Mouse (Mus musculus) kidney, postnatal 36 days (tissue): ENCODE results near the gene Srcin1.

Experiments
- DNase-seq, 2 experiments: peaks; one replicate each; pipeline ENCODE4 v3.0.0; 2021 to 2022; ENCODE audit warnings: mixed read lengths in 2 of 2

Srcin1 gene

DNA sequence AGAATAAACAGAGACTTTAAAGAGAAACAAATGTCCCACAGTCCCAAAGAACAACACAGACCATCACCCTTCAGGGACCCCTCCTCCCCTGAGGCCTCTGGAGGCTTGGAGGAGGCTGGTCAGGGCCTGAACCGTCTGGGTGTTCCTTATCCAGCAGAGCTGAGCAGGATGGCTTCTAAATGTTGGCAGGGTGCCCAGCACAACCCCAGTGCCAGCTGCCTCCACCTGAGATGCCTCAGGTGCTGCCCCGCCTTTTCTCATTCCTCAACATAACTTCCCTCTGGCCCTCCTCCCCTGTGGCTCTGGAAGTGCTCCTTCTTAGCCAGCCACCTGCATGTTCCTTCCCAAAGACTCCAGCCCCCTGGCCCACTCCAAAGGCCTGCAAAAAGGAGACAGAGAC lies 2.3 kb upstream of the Srcin1 start:
- peak; percentile 92 to 93 for DNase-seq

DNA sequence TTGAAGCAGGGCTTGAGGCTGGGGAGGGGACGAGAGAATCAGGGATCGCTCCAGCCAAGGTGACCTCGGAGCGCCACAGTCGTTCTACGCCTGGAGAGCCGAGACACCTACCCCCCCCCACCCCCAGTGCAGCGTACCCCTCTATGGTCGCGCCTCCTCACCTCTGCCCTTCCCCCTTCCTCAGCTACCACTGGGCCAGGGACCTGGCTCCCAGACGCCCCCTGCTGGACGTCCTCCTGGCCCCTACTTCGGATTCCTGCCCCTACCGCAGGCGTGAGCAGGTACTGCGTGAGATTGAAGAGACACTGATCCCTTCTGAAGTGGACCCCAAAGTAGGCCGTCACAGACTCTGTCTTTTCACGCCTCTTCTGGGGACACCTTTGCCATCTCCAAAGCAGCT lies 348 bp downstream of the Srcin1 start:
- DNase-seq = peak; percentile 87 to 95

DNA sequence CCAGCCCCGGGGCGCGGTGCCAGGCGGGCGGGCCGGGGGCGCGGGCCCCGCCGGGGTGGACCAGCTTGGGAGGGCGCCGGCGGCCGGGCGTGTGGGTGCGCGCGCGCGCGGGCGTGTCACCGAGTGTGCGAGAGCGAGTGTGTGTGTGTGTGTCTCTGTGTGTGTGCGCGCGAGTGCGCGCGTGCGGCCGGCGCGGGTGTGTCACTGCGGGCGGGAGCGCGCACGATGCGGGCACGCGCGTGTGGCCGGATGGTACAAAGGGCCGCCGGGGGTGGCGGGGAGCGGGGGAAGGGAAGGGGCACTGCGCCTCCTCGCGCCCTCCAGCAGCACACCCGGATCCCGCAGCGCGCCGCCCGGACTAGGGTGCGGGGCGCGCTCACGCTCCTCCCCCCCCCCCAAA lies 911 bp downstream of the Srcin1 start:
- DNase-seq = peak; percentile 59 to 85

DNA sequence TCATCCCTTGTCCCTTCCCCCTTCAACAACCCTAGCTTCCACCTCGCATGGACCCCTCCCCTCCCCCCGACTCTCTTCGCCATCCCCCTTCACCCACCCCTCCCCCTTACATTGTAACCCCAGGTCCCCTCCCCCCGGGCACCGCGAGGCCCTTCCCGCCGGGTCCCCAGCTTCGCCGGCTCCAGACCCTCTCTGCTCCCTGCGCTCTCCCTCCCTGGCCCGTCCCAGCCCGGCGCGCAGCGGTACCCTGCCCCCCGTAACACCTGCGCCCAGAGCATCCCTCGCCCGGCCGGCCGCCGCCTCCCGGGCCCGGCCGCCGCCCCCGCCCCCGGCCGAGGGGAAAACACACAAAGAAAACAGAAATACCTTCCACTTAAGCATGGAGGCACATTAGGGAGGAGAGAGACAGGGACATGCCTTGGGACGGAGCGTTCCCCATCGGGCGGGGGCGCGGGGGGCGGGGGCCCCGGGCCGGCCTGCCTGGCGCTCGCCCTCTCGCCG lies 1.4 kb downstream of the Srcin1 start:
- no peak for DNase-seq

DNA sequence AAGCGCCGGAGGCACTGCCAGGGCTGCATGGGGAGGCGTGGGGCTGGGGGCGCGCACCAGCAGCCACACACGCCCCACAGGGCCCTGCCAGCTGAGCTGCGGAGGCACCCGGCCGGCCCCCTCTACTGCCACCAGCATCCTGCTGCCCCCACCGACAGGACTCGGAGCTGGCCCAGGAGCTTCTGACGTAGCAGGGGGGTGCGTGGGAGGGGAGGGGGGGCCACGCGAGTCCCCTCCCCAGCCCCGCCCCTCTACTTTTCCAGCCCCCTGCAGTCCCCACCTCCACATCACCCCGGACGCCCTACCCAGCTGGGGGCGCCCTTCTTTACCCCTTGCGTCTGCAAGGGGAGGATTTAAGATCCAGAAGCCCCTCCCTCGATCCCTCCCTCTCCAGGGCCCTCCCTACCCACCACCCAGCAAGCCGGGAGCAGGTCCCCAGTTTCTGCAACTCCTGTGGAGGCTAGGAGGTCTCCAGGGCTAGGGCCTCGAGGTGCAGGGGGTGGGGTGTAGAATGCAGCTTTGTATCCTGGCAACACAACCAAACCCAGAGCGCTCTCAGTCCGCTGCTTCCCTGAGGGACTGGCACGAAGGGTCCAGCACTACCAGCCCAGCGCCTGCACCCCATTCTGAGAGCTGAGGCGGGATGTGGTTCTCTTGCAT lies 2.0 kb downstream of the Srcin1 start:
- no peak for DNase-seq

DNA sequence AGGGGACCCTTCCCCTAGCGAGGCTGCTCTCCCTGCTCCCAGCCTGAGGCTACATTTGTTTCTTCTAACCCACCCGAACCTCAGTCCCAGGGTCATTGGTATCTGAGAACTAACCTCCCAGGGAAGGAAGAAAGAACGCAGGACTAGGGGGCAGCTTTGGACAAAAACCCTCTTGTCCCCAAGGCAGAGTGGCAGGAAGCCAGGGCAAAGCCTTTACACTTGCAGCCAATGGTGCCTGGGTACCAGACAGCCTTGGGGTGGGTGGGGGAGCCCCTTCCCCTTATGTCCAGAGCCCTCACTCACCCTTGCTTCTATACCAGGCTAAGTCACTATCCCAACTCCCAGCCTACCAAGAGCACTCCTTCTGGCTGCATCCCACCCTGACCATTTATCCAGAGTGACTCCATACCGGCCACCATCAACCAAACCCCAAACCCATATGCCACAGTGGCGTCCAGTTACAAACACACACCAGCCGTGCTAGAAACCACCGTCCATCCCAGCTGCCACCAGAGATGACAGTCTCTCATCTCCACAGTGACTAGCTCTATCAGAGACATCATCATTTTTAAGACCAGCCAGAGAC lies 3.0 kb downstream of the Srcin1 start:
- no peak for DNase-seq

DNA sequence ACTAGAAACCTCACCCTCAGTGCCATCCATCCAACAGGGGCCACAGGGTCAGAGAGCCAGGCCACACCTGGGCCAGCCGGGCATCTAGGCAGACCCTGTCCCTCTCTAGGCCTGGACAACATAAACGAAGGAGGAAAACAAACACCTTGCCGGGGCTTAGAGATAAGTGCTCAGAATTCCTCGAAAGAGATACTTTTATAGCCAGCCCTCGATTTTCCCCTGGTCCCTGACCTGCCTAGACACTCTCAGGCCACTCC lies 4.0 kb downstream of the Srcin1 start:
- DNase-seq = no peak

DNA sequence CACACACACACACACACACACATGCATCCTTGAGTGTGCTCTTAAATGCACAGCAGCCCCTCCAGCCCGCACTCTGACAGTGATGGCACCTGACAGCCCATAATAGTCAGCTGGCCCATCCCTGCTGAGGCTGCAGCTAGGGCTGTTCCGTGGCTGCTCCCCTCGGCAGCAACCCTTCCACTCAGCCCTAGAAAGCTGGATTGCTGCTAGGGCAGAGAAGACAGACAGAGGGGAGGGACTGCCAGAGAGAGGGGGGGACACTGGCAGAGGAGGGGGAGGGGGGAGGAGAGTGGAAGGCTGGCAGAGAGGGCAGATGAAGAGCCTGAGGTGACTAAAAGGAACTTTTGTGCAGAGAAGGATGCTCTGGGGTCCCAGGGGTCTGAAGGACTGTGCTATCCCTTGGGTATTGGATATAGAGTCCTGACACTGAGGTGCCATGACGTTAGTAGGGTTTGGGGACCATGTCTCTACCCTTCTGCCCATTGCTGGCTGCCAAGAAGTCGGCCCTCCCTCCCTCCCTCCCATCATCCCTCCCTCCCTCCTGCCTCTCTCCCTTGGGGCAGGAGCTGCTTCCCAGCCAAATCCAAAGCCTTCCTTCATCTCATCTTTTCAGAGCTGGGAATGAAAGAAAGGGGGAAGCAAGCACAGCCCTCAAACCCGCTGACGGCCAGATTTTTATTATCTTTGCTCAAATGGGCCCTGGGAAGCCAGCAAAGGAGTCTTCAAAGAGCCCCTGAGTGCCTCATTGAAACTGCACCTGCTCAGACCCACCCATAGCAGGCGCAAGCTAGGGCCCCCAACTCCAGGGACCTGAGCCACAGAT lies 4.5 kb downstream of the Srcin1 start:
- no peak for DNase-seq

DNA sequence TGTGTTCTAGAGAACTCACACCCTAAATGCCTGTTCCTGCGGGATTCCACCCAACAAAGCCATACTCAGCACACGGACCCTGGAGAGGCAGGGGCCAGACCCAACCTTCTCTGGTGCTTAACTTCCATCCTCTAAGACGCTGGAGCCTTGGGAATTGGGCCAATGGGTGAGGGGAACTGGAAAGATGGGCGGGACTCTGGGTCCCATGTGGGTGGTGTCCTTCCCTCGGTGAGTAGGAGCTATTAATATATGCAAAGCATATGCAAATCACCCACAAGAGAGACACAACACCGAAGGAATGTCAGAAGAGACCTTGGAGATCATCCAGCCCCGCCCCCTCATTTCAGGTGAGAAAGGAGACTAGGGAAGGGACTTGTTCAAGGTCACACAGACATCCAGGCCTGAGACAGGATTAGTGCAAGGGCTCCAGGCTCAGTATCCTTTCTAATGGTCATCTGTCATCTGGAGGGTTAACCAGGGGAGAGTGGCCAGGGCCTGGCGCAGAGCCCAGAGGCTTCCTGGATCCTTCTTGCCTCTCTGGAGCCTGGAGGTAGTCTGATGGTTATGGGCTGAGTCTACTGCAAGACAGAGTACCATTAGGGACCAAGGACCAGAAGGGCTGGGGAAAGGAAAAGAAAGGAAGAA lies 5.4 kb downstream of the Srcin1 start:
- DNase-seq = peak in 1 of 2 experiments; percentile 74

DNA sequence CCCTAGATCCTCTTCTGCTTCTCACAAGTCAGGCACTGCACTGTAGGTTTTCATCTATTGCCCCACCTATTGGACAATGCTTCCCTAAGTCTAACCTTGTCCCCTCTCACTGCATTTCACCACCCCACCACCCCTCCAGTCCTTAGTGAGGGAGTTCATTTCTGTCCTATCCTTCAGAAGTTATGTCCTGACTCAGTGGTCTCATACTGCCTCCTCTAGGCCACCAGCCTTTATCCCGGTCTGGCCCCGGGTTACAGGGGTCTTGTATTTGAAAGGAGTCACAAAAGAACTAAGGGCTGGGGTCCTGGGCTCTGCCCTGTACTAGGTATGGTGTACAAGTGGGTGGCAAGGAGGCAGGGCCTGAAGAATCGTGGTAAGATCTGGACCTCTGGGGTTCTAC lies 6.2 kb downstream of the Srcin1 start:
- no peak for DNase-seq

DNA sequence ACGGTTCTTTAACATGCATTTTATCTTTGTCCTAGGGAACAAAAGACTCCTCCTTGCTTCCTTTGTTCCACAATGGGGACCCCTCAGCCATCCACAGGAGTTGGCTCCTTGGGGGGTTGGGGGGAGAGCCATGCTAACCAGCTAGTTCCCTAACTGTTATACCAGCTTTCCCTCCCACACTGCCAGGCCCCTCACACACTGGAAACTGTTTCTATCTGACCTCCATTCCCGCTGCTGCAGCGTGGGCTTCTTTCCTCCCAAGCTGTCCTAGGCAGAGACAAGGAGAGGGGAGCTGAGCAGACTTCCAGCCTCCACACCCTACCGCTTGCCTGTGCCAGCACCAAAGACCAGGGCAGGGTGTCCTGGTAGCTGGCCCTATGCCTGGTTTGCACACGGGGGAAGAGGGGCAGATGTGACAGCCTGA lies 6.7 kb downstream of the Srcin1 start:
- no peak for DNase-seq

DNA sequence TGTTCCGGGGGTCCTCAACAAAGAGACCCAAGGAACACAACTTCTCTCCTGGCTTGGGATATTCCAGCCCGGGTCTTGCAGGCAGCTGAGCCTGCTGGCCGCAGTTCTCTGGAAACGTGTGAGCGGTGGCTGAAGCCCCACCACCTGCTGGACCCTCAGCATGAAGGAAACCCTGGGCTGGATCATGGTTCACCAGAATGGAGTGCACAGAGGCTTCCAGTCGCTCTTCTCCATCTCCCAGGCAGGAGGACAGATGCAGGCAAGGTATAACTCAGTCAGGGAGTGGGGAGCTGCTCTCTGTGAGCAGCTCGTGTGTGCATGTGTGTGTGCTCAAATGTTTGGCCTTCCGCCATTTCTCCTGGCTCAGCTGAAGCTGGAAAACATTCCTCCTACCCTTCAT lies 7.3 kb downstream of the Srcin1 start:
- peak; percentile 80 to 86 for DNase-seq

DNA sequence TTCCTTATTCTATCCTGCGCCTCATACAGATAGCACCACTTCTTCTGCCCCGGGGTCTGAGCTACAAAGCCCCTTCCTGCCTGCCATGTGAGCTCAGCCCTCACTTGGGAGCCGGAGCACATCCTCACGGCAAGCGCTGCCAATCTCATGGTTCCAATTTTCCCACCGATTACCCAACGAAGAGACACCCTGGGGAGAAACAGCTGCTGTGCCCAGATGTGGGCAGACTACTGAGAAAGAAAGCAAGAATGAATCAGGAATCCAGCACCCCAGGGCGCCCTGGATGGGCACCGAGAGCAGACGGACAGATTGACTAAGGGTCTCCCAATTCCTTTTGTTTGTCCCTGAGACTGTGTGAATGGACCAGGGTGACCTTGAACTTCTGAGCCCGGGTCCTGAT lies 8.5 kb downstream of the Srcin1 start:
- DNase-seq = no peak

DNA sequence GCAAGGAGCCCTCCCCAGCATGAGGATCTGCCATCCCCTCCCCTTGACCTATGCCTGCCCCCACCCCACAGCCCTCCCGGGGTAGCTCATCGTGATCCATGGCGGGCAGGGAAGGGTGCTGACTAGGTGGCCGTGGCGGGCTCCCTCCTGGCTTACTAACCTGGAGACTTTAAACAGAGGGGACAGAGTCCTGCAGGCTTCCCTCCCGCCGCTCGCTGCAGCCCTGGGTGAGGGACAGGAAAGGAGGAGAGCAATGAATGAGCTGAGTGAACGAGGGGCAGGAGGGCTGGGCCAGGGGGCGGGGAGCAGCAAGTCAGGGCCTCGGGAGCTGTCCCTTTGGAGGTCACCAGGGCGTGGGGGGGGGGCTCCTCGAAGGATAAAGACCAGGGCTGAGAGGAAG lies 9.4 kb downstream of the Srcin1 start:
- DNase-seq = peak in 1 of 2 experiments; percentile 58

DNA sequence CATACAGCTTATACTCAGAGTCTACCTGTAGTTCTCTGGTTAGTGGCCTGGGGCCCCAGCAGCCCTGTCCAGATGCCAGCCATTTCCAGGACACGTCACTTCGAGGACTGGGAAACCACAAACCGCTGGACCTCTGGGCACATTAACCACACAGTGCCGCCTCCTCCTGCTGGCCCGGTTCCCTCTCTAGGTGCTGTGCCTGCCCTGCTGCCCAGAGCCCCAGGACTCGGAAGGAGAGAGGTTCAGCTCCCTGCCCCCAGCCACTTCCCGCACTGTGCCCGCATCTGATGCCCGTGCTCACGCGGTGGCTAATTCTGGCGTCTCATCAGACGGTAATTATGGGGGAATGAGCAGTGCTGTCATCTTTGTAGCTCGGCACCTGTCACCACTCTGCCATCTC lies 12.3 kb downstream of the Srcin1 start:
- DNase-seq = peak; percentile 47 to 66

DNA sequence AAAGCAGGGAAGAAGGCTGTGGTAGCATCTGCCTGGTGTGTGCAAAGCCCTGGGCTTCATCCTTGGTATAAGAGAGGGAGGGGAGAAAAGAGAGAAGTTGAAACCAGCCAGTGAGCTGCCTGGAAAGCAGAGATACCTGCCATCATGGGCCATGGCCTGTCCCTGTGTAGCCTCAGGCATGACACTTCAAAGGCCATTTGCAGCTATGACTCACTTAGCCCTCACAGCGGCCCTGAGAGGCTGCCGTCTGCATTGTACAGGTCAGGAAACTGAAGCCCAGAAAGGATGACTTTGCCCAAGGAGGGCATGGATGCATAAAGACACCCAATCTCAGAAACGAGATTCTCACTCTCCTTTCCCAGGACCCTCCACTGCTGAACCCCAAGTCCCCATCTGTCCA lies 13.4 kb downstream of the Srcin1 start:
- DNase-seq = no peak

DNA sequence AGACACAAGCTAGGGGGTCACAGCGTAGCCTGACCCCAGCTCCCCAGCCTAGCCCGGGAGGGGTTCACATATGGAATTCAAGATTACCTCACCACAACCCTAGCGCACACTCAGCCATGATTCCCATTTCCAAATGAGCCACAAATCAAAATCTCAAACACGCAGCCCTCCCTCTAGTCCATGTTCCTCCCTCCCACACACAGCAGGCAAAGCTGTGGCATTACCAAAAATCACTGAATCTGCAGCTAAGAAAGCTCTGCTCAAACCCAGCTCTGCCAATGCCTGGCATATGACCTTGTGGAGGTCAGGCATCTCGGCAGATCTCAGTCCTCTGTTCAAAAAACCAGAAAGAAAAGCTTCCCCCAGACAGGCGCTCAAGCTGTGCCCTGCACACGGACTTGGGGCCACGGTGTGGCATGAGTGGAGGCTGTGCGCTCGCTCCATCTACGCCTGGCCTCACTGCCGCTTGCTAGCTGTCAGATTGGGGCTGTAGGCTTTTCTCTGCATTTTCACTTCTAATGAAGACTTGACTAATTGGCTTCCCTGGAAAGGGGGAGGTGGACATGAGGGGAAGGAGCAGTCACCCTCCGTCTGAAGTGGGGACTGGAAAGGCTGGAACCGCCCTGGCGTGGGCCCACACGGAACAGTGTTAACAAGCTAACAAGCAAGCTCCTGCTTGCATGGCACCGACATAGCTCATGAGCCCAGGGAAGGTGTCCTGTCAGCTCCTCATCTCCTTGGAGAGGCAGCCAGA lies 15.6 kb downstream of the Srcin1 start:
- no peak for DNase-seq

DNA sequence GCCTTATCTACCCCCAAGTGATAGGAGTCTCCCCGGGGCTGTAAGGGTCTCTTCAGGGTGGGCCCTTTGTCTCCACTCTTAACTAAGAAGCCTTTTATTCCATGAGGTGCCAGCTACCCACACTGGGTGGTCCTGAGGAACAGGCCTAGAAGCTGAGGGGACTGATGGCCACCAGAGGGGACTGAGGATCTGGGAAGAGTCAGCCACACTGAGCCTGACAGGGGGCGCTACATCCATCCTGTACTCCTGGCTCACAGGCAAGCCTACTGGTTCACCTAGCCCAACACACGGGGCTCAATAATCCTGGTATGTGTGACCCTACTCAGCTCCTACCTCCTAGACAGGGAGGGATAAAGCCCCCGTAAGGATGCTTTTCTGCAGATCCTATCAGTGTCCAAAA lies 16.4 kb downstream of the Srcin1 start:
- peak in 1 of 2 experiments; percentile 54 for DNase-seq

DNA sequence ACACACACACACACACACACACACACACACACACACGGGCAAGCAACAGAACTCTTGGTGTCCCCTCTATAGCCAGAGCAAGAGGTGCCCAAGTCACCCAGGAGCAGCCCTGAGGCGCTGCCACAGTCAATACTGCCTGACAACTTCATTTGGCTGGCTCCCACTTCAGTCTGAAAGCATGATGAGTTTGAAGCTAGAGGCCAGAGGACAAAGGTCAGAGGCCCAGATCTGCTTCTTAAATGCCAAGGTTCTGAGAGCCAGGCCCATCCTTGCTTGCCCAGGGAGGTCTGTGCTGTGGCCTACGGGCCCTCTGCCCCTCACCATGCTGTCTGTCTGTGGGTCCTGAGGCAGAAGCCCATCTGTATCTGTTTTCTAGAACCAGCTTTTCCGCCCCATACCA lies 18.1 kb downstream of the Srcin1 start:
- DNase-seq = peak; percentile 74 to 80

DNA sequence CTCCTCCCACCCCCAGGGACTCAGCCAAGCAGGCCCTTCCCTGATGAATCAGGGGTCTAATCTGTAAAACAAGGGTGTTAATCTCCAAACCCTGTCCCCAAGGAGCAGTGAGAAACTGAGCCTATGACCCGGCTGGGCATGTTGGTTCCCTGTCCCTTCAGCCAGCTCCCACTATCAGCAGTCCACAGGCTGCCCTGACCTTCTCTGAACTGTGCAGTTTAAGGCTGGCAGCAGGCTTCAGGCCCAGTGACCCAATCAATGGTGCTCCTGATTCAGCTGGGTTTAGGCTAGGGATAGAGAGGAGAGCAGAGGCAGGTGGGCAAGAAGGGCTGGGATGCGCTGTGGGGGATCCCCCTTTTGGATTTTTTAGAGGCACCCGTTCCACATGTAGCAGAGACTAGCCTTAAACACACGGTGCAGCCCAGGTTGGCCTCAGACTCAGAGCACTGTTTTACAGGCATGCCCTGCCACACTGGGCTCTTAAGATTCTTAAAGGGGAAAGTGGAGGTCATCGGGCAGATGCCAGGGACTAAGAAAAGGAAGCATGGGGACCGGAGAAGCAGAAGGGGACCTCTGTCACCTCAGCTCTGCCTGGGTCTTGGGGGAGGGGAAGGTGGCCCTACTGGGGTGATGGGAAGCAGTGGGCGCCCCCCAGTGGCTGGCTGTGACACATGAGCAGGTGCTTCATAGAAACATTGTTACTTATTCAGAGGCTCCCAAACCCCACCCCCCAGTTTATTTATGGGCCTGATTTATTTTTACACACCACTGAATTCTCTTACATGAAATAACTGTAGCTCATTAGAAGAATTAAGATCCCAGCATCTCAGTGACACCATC lies 19.2 kb downstream of the Srcin1 start:
- DNase-seq = peak; percentile 81 to 91

DNA sequence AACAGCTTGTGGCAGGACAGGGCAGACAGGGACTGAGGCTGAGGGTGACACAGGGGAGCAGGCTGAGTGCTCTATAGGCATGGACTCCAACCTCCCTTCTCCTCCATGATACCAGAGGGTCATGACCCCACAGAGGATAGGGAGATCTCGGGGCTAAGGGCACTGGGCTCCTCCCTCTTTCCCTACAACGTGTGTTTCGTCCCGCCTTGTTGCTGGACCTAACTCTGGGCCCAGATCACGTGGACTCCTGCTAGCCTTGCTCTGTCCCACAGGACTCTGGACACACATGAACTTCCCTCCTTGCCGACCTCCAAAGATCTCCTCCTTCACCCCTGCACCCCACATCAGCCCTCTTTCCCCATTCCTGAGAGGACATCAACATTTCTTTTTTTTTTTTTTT lies 20.8 kb downstream of the Srcin1 start:
- peak; percentile 59 to 60 for DNase-seq

DNA sequence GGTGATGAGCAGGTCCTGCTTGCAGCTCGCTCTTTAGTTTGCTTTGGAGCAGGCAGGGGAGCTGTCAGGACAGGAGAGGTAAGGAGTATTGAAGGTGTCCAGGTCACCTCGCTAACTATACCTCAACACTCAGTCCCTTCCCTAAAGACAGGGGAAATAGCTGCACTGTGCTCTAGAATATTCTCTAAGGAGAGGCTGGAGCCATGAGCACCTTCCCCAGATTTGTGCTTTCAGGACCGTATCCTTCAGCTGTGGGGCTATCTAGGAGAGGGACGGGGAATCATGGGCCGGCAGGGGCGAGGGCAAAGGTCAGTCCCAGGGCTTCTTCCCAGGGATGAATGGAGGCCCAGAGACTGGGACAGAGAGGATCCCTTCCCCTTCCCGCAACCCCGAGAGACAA lies 23.8 kb downstream of the Srcin1 start:
- no peak for DNase-seq
